Mouse (Mus musculus) cerebellum, adult (tissue): ENCODE measurements around the gene Ccdc78.

Experiments
- ATAC-seq: cut with Nextera tagmentation; 2 replicates; pipeline ENCODE4 v1.9.2; 2017; ENCODE audit warnings: mild to moderate bottlenecking, moderate library complexity, mixed read lengths; ENCODE audit not compliant: insufficient number of reproducible peaks, low FRiP score, low TSS enrichment

Ccdc78 gene

DNA sequence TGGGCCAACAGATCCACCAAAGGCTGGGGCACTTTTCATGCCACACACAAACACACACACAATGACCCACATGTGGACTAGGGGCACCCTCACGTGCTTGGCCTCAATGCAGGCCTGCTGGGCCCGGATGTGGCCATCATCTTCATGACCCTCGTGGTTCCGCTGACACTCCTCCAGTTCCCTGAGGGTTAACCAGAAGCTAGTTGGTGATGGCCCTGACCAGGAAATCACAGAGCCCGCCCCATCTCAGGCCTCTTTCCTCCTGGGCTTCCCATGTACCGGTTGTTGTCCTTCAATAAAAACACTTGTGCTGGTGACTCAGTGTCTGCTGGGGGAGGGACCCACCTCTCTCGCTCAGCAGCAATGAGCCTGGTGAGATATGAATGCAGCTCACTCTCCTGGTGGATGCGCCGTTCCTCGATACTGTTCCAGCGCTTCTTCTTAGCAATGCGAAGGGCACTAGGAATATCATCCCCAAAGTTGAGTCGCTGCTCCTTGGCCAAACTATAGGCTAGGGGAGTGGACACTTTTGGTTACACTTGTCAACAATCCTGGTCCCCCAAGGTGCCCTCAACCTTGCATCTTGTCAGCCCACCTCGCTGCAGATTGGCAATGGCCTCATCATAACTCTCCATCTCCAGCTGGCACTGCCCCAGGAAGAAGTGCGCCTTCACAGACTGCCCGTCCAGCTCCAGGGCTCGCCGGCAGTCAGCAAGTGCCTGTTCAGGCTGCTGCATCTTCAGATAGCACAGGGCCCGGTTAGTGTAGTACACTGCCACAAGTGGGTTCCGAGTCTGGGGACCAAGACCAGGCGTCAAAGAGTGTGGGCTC is 45.3 kb downstream of the Ccdc78 start:
- no peak for ATAC-seq

DNA sequence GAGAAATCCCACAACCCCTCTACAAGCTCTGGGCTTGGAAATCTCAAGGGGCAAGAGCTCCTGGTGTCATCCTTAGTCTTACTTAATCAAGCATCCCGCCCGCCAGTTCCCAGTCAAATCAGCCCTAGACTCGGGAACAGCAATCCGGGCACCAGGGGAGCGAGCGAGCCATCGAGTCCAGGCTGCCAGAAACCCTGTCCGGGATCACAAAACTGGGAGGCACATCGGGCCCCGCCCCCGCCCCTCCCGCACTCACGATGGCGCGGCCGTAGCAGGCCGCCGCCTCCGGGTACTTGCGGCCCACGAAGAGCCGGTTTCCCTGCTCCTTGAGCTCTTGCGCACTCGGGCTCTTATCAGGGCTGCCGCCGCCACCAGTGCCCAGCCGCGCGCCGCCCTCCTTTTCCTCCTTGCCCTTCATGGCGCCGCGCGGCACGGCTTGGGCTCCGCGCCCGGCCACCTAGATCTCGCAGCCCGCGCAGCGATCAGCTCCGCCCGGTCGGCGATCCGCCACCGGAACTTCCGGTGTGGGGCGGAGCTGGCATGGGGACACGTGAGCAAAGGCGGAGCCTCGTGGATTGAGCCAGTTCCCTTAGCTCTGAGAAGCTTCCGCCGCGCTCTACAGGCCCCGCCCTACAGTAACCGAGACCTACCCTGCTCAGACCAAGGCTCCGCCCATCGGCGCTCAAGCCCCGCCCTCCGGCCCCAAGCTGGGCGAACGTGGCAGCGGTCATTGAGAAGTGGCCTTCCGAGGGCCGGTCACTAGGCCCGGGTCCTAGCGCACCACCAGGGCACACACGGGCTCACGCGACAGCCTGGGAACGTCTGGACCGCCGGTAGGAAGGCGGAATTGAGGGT is 46.3 kb downstream of the Ccdc78 start:
- peak; percentile 62 for ATAC-seq

DNA sequence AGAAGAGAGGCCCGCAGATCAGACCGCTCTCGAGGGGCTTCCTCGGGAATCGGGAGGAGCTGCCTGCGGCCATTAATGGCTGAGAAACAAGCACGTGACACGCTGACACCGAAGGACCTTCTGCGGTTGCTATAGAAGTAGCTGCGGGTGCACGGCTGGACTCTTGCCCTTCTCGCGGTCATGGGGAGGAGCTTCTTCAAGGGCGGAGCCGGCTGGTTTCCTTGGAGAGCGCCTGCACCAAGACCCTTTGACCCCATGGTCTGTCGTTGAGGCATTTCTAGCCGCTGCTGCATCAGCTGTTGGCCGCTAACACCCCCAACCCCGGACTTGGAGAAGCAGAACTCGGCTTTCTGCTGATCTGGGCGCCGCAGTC is 46.9 kb downstream of the Ccdc78 start, which contains the start of gene Stub1:
Gene Stub1, minus strand, starts transcription at position 114 of the 373 bp plus-strand sequence.
- ATAC-seq = 0 out of 2 replicates have a peak, but pooled peaks have one; percentile 2

DNA sequence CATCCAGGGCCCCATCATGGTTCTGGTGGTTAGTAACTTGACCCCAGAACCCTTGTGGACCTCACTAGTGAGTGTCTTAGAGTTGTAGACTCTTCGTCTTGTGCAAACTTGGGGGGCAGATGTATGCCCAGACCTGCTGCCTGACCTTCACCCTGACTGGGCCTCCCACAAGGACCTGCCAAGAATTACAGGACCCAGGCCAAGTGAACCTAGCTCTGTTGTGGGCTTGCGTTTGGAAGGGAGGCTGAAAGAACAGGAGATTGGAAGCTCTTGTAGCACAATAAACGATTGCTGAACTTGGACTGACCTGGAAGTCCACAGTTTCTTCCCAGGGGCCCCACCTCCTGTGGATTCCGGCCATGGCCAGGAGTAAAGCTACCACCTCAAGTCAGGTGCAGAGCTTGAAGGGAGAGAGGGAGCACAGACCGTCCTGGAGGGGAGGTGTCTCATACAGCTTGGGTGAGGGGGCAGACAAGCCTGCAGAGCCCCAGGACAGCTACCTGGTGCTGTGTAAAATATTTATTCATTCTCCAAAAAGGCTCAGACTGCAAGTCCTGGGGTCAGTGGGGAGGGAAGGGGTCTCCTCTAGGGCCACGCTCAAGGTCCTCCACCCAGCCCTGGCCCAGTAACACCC is 47.7 kb downstream of the Ccdc78 start:
- no peak for ATAC-seq

DNA sequence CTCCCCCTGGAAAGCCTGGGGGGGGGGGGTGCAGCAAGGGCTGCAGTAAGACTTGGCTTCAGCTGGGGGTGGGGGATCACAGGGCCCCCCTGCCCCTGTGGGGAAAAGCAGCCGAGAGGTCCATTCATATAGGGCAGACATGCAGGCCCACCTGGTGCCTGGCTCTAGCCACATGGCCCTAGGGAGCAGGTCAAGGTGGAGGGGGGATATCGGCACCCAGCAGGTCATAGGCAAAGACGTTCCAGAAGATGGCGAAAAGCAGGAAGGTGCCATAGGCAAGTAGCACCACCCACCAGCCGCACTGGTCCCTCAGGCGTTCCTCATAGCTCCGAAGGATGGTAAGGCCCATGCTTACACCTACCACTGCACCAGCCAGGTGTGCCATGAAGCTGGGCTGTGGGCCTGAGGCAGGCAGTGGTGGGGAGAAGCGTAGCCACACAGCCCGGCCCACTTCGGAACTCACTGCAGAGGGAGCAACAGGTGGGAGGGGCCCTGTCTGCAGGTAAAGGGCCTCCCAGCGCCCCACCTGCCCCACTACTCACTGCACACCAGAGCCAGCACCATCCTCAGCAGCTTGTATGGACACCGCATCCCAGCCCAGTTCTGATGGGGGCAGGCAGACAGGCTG is 48.3 kb downstream of the Ccdc78 start:
- no peak for ATAC-seq

DNA sequence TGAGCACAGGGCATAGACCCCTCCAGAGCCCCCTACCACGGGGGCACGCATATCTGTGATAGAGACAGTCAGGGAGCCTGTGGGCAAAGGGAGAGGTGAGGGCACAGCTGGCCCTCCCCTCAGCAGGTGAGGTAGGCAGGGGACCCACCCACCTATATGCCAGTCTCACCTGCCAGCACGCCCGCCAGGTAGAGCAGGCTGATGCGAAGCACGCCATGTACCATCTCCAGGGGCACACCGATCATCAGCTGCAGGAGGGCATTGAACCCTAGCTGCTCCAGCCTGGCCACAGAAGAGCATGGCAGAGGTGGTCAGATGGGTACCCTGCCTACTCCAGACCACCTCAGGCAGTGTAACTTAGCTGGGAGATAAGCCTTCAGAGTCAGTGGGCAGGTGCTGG is 48.9 kb downstream of the Ccdc78 start:
- ATAC-seq = no peak

DNA sequence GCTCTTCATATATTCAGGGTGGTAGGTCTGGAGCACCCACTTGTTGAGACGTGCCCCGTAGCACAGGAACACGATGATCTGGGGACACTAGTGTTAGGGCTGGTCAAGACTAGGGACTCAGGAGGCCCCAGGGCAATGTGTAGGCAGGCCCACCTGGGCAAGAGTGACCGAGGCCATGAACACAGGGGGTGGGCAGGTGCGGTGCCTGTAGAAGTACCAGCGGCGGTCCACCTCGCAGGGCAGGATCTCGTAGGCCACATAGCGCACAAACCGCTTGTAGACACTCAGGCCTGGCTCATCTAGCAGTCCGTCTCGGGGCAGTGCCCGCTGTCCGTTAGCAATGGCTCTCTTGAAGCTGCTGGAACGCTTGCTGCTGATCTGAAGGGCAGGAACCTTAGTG is 49.4 kb downstream of the Ccdc78 start:
- ATAC-seq = no peak

DNA sequence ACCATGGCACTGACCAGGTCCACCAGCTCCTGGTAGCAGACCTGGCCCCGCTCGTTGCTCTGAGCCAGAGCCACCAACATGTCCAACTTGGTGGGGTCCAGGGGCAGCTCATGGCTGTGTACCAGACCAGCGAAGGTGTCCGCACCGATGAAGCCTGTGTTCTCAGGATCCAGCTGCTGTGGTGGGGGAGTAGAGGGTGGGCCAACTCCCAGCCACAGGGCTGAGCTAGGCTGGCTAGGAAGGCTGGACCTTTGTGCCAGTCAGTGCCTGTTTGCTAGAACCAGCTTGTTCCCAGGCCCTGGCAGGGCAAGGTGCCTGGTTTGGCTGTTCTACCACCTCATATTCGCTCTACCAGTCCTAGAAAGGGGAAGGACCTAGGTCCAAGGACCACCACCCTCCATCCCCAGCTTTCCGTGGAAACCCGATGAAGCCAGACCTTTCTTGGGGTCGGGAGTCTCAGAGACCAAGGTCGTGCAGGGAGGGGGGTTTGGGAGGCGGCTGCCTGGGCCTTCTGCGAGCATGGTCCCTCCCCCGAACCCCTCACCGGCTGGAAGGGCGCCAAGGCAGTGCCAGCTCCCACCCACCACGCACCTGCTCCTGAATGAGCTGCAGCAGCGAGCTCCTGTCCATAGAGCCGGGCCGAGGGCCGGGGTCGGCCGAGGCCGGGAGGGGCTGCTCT is 50.2 kb downstream of the Ccdc78 start:
- no peak for ATAC-seq

DNA sequence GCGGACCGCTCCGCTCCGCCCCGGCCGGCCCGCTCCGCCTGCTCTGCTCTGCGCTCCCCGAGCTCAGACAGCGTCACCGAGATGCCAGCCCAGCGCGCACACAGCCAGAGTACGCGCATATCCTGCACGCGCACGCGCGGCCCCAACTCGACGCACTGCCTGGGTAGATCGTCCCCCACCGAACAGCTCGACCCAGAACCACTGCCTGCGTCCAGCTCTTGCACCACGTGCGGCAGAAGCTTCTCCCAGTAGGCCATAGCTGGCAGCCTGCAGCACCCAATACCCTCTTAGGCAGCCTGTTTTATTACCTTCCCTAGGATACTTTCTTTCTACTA is 50.7 kb downstream of the Ccdc78 start, which contains the start of gene Rhbdl1:
Gene Rhbdl1, minus strand, starts transcription at position 220 of the 335 bp plus-strand sequence.
- peak; percentile 45; the same call in 1 of the 2 replicates for ATAC-seq

DNA sequence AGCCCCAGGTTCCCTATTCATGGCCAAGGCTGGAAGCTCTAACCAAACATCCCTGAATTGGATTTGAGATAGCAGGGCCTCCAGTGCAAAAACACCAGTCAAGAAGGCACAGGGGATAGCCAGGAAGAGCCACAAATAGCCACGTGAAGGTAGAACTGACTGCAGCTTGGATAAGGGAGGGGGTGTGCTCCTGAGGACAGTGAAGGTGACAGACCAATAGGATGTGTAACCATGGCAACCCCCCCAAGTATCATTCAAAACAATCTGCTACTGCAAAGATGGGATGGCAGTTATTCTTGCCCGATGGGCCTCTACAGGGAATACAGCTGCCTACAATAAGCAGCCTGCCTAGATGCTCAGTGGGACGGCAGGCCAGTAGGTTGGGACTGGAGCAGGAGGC is 51.2 kb downstream of the Ccdc78 start:
- ATAC-seq = no peak

DNA sequence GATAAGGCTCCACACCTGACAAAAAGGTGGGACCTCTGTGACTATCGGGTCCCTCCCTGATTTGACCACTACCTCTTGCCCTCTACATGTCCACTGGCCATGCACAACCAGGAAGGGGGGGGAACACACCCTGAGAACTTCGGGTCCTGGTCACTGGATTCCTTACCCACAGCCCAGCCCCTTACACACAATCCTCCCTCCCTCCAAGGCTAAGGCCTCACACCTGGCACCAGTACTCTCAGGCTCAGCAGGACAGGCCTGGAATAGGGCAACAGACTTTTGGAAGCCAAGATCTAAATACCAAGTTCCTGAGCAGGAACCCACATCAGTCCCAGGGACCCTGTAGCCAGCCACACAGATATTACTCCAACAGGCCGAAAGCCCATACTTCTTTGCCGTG is 52.5 kb downstream of the Ccdc78 start:
- no peak for ATAC-seq

DNA sequence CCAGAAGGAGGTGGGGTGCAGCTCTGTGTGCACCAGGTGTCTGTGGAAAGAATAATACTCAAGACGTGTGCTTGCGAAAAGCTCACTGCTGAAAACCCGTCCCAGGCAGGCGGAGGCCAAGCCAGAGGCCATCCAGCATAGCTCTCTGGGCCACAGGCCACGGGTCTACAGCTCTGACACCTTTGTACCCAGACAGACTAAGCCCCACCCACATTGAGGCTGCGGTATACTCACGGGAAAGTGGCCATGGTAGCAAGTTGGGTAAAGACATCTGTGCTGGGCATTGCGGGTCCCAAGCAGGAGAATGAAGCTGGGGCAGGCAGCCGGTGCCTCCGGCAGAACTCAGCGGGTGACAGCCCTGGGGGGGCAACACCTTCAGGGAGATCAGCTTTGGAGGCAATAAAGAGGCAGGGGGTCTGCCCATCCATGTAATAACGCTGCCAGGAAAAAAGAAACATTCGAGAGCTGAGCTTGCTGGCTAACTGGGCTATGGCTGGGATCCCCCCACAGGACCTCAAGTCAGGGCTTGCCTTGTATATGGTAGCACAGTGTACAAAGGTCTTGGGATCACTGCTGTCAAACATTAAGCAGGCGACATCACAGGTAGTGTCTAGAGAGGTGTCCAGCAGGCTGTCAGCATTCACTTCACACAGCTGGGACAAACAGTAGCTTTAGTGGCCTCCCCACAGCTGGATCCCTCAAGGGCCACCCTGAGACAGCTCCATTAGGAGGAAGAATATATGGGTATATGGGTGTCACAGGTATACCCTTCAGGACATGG is 53.3 kb downstream of the Ccdc78 start:
- ATAC-seq = no peak
